Mouse (Mus musculus) intestine, embryonic 15.5 days (tissue): ENCODE measurements around the gene Erich6b. TPM values are rescaled to one million over a fixed set of nuclear protein-coding genes. Genes with fewer than 3 reads are reported as not detected.

Source experiments
- ATAC-seq: fragments of 200-750 bp; cut with Nextera tagmentation; 2 replicates; pipeline ENCODE4 v1.8.0; 2017; ENCODE audit warnings: moderate TSS enrichment, moderate library complexity
- H3K27ac ChIP-seq: fragments of 300-500 bp; sonication (generic); 2 replicates; pipeline ENCODE4 v1.5.1; 2015; ENCODE audit warnings: mild to moderate bottlenecking, inconsistent platforms
- H3K27me3 ChIP-seq: fragments of 300-500 bp; sonication (generic); replicated peaks from 2 replicates; pipeline ENCODE4 v1.6.1; 2015; ENCODE audit warnings: inconsistent platforms
- H3K36me3 ChIP-seq: fragments of 300-500 bp; sonication (generic); 2 replicates; pipeline ENCODE4 v1.6.1; 2015; ENCODE audit warnings: inconsistent platforms
- H3K4me1 ChIP-seq: fragments of 300-500 bp; sonication (generic); replicated peaks from 2 replicates; pipeline ENCODE4 v1.6.1; 2015; ENCODE audit warnings: inconsistent platforms
- H3K4me2 ChIP-seq: fragments of 300-500 bp; sonication (generic); replicated peaks from 2 replicates; pipeline ENCODE4 v1.6.1; 2015; ENCODE audit warnings: mild to moderate bottlenecking, inconsistent platforms
- H3K4me3 ChIP-seq: fragments of 300-500 bp; sonication (generic); replicated peaks from 2 replicates; pipeline ENCODE4 v1.5.1; 2015; ENCODE audit warnings: inconsistent platforms
- H3K9ac ChIP-seq: fragments of 300-500 bp; sonication (generic); 2 replicates; pipeline ENCODE4 v1.6.1; 2015; ENCODE audit warnings: inconsistent platforms
- H3K9me3 ChIP-seq: fragments of 300-500 bp; sonication (generic); 2 replicates; pipeline ENCODE4 v1.6.1; 2016; ENCODE audit warnings: inconsistent platforms
- WGBS: fragments of 180-500 bp; shearing (Covaris S2); methylation state at CpG from one replicate; pipeline ENCODE4 v1.1.7; 2015; 5-methylcytosine and 5-hydroxymethylcytosine counted together
- polyA plus RNA-seq: library from polyadenylated mRNA; unstranded; fragments of >200 nt; fragmentation: Nextera tagmentation; extraction: Ambion mirVana; gene quantifications from 2 replicates; pipeline ENCODE4 v1.2.1, GENCODE M21; 2015

The Erich6b gene
- polyA plus RNA-seq, 1 experiment from 2014 or later: not detected

DNA sequence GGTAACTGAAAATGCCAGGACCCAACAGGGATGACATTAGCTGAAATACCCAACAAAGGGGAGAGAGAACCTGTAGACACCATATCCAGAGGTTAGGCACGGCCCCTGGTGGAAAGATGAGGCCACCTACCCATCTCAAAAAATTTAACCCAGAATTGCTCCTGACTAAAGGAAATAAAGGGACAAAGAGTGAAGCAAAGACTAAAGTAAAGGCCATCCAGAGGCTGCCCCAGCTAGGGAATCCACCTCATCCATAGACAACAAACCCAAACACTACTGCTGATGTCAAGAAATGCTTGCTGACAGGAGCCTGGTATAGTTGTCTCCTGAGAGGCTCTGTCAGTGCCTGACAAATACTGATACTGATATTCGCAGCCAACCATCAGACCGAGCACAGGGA is 69.7 kb downstream of the Erich6b start:
- H3K27ac ChIP-seq: no peak overlapping the region
- H3K4me2 ChIP-seq: no peak overlapping the region
- peaks cover 34% of the 10 kb centered on the region for H3K36me3 ChIP-seq
- no peaks in the 10 kb centered on the region for H3K9me3 ChIP-seq
- no peaks in the 10 kb centered on the region for H3K27me3 ChIP-seq
- no peaks in the 10 kb centered on the region for H3K4me1 ChIP-seq
- 95% methylated on average over 3 of the region's 3 CpGs for WGBS
- H3K9ac ChIP-seq: no peak overlapping the region
- H3K4me3 ChIP-seq: no peak overlapping the region
- no peak for ATAC-seq

DNA sequence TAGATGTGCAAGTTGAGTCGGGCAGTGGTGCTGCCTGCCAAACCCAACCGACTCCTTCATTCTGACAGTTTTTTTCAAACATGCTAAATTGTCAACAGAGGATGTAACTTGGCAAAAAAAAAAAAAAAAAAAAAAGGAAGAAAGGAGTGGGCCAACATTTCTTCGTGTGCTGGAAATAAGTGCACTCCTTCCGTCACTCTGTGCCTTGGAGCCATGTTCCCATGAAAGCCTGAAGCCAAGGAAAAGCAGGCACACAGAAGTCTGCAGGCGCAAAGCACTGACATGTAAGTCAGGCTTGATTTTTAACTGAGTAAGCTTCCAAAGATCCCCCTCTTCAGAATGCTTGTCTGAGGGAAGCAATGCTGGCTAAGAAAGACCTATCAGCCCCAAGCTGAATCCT is 70.6 kb downstream of the Erich6b start:
- Histone ChIP-seq H3K27ac (no peak overlapping the region), H3K9me3 (no peaks in the 10 kb centered on the region), H3K9ac (no peak overlapping the region), H3K4me3 (no peak overlapping the region), H3K27me3 (no peaks in the 10 kb centered on the region), H3K4me1 (no peaks in the 10 kb centered on the region), H3K4me2 (no peak overlapping the region), H3K36me3 (peaks cover 36% of the 10 kb centered on the region)
- ATAC-seq: no peak
- WGBS: 71% methylated on average over 5 of the region's 5 CpGs

DNA sequence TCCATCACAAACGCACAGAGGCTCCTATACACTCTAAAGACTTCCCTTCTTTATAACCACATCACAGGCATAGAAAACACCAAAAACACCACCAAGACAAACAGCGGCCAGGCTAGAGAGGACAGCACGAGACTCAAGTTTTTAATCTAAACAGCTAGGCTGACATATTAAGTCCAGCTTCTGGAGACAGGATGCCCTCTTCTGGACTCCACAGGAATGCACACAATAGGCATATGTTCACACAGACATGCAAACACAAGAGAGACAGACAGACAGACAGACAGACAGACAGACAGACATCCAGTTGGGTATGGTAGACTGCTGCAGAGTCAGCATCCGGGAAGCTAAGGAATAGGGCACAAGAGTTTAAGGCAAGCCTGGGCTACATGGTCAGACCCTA is 71.6 kb downstream of the Erich6b start:
- H3K9ac ChIP-seq: no peak overlapping the region
- no peaks in the 10 kb centered on the region for H3K9me3 ChIP-seq
- no peak overlapping the region for H3K4me3 ChIP-seq
- H3K4me2 ChIP-seq: no peak overlapping the region
- no peak for ATAC-seq
- 80% methylated on average over 4 of the region's 4 CpGs for WGBS
- no peaks in the 10 kb centered on the region for H3K27me3 ChIP-seq
- no peak overlapping the region for H3K27ac ChIP-seq
- peaks cover 34% of the 10 kb centered on the region for H3K36me3 ChIP-seq
- H3K4me1 ChIP-seq: no peaks in the 10 kb centered on the region

DNA sequence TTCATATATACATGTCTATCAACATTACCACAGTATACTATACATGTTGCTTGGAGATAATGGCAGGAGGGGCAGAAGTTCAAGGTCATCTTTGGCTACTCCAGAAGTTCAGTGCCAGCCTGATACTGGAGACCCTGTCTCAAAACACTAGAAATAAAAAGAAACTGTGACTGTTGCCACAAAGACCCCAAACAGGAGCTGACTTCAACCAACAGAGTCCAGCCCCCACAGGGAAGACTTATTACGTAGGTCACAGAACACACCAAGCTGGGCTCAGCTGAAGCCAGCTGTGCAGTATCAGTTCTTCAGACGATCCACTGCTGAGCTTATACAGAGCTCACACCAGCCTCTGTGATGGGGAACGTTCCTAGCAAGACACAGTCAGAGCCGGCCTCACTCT is 74.4 kb downstream of the Erich6b start:
- 89% methylated on average over 4 of the region's 4 CpGs for WGBS
- peaks cover 36% of the 10 kb centered on the region for H3K36me3 ChIP-seq

More for the DNA sequence above, 74.4 kb downstream of the Erich6b start:
- Histone ChIP-seq H3K27ac (no peak overlapping the region), H3K4me3 (no peak overlapping the region), H3K4me2 (no peak overlapping the region), H3K27me3 (no peaks in the 10 kb centered on the region), H3K4me1 (no peaks in the 10 kb centered on the region), H3K9ac (no peak overlapping the region), H3K9me3 (no peaks in the 10 kb centered on the region)
- ATAC-seq: no peak

Other genes starting within 250 kb of the Erich6b start
- 0.06 and 0.24 TPM in 2 replicates for gene Siah3, start 186.3 kb upstream of the Erich6b start, polyA plus RNA-seq
- not detected in 2 replicates for gene Spert, start 49.1 kb upstream of the Erich6b start, polyA plus RNA-seq
- gene Cog3, start 112.3 kb downstream of the Erich6b start, polyA plus RNA-seq: 17.5 and 18.0 TPM in 2 replicates
- gene Slc25a30, start 144.8 kb downstream of the Erich6b start, polyA plus RNA-seq: 2.3 and 3.0 TPM in 2 replicates
- gene Tpt1, start 202.8 kb downstream of the Erich6b start, polyA plus RNA-seq: 988 and 1,053 TPM in 2 replicates